Comparison of ENCODE assay signal across 8 mouse cellular contexts in genomic region chr12:69185371-69185770, GRCm38 (mm10). TPM values are rescaled to one million over a fixed set of nuclear protein-coding genes. Genes with fewer than 3 reads are reported as not detected.
DNase-seq lines count a peak whose midpoint lies in the region; ATAC-seq and TF ChIP-seq lines count a peak whose summit lies in the region.

No protein-coding gene starts in this region.

- peak overlapping the region; percentile 88 for H3K9ac ChIP-seq in heart, embryonic 12.5 days
- peak overlapping the region; percentile 84 for H3K9ac ChIP-seq in ES-Bruce4 (ENCODE audit: low read depth, poor library complexity, severe bottlenecking)
- H3K9ac ChIP-seq in forebrain, embryonic 15.5 days (replicated peaks), result peak overlapping the region; percentile 62
- H3K9ac ChIP-seq in liver, embryonic 14.5 days (replicated peaks), result peak overlapping the region; percentile 89

- TF ChIP-seq CTCF in ES-Bruce4 (IDR thresholded peaks at IDR 0.05; ENCODE audit: low read depth, low read length), result no peak
- TF ChIP-seq CTCF in liver, embryonic 14.5 days (IDR thresholded peaks at IDR 0.05; ENCODE audit: low read depth), result no peak

- no peaks in the 10 kb centered on the region for H3K27me3 ChIP-seq in heart, embryonic 12.5 days (replicated peaks)
- no peaks in the 10 kb centered on the region for H3K27me3 ChIP-seq in ES-Bruce4 (ENCODE audit: control insufficient read depth, insufficient read depth, low read length, poor library complexity, severe bottlenecking)
- no peaks in the 10 kb centered on the region for H3K27me3 ChIP-seq in forebrain, embryonic 15.5 days
- H3K27me3 ChIP-seq in liver, embryonic 14.5 days (ENCODE audit: control insufficient read depth, insufficient read depth, low read length), result no peaks in the 10 kb centered on the region

- peaks cover 21% of the 10 kb centered on the region for H3K4me1 ChIP-seq in heart, embryonic 12.5 days (replicated peaks)
- H3K4me1 ChIP-seq in ES-Bruce4 (ENCODE audit: control insufficient read depth, insufficient read depth, low read length), result no peaks in the 10 kb centered on the region
- H3K4me1 ChIP-seq in forebrain, embryonic 15.5 days, result peaks cover 29% of the 10 kb centered on the region
- H3K4me1 ChIP-seq in liver, embryonic 14.5 days (replicated peaks; ENCODE audit: control insufficient read depth in 2 of 2, insufficient read depth in 2 of 2, low read length in 1 of 2), result peaks cover 13 to 15% of the 10 kb centered on the region in 2 experiments

- TF ChIP-seq EP300 in ES-Bruce4 (IDR thresholded peaks at IDR 0.05; ENCODE audit: insufficient read depth, low read depth, low read length), result no peak
- no peak for TF ChIP-seq EP300 in liver, embryonic 14.5 days (IDR thresholded peaks at IDR 0.05; ENCODE audit: low read depth)

- H3K4me3 ChIP-seq in heart, embryonic 12.5 days, result peak overlapping the region; percentile 66
- H3K4me3 ChIP-seq in ES-Bruce4 (ENCODE audit: low read depth, low read length), result peak overlapping the region; percentile 84
- peak overlapping the region; percentile 54 for H3K4me3 ChIP-seq in forebrain, embryonic 15.5 days
- H3K4me3 ChIP-seq in liver, embryonic 14.5 days (ENCODE audit: insufficient read depth in 1 of 2, low read depth in 2 of 2, low read length in 2 of 2), result peak overlapping the region; percentile 71 to 81

- TF ChIP-seq POLR2A in ES-Bruce4 (IDR thresholded peaks at IDR 0.05; ENCODE audit: insufficient read depth, low read length), result no peak

- WGBS in heart, embryonic 12.5 days, result 70% methylated on average over 7 of the region's 7 CpGs
- WGBS in forebrain, embryonic 15.5 days, result 79% methylated on average over 7 of the region's 7 CpGs
- 32% methylated on average over 7 of the region's 7 CpGs for WGBS in liver, embryonic 14.5 days (ENCODE audit: insufficient replicate concordance)

- ATAC-seq in heart, embryonic 12.5 days (ENCODE audit: insufficient number of reproducible peaks, low FRiP score), result no peak
- ATAC-seq in forebrain, embryonic 15.5 days (replicated peaks), result no peak
- ATAC-seq in liver, embryonic 14.5 days (ENCODE audit: insufficient read depth), result no peak

- peak overlapping the region; percentile 96 for H3K4me2 ChIP-seq in heart, embryonic 12.5 days
- peak overlapping the region; percentile 68 for H3K4me2 ChIP-seq in forebrain, embryonic 15.5 days (replicated peaks)
- H3K4me2 ChIP-seq in liver, embryonic 14.5 days (ENCODE audit: low read depth), result peak overlapping the region; percentile 86

- no peaks in the 10 kb centered on the region for H3K9me3 ChIP-seq in heart, embryonic 12.5 days (replicated peaks)
- H3K9me3 ChIP-seq in ES-Bruce4 (replicated peaks; ENCODE audit: control insufficient read depth, insufficient read depth, low read length, poor library complexity, severe bottlenecking), result no peaks in the 10 kb centered on the region
- no peaks in the 10 kb centered on the region for H3K9me3 ChIP-seq in forebrain, embryonic 15.5 days
- H3K9me3 ChIP-seq in liver, embryonic 14.5 days (ENCODE audit: control insufficient read depth, low read length), result no peaks in the 10 kb centered on the region

- peaks cover 38% of the 10 kb centered on the region for H3K36me3 ChIP-seq in heart, embryonic 12.5 days
- peaks cover 31% of the 10 kb centered on the region for H3K36me3 ChIP-seq in ES-Bruce4 (ENCODE audit: control insufficient read depth, insufficient read depth, low read length, poor library complexity, severe bottlenecking)
- H3K36me3 ChIP-seq in forebrain, embryonic 15.5 days, result peaks cover 23% of the 10 kb centered on the region
- peaks cover 19% of the 10 kb centered on the region for H3K36me3 ChIP-seq in liver, embryonic 14.5 days (replicated peaks; ENCODE audit: control insufficient read depth, insufficient read depth, low read depth)

- no peak overlapping the region for H3K27ac ChIP-seq in heart, embryonic 12.5 days (ENCODE audit: poor library complexity, severe bottlenecking)
- H3K27ac ChIP-seq in ES-Bruce4 (ENCODE audit: insufficient read depth, low read length), result no peak overlapping the region
- no peak overlapping the region for H3K27ac ChIP-seq in forebrain, embryonic 15.5 days (replicated peaks)
- peak overlapping the region; percentile 80; the same call in 1 of the 2 replicates for H3K27ac ChIP-seq in liver, embryonic 14.5 days

- DNase-seq in heart, postnatal 4 days, result no peak
- DNase-seq in liver, embryonic 14.5 days (ENCODE audit: low read depth in 3 of 3, low spot score in 3 of 3), result no peak
- DNase-seq in frontal cortex, postnatal 36 days (ENCODE audit: low spot score in 2 of 2), result no peak
- DNase-seq in thymus, adult 18-20 months, result no peak
- DNase-seq in right cerebral cortex, postnatal 10 days (ENCODE audit: low spot score in 2 of 2), result no peak

RNA-seq across cellular contexts. Expression of gene Mgat2, which starts 1.4 kb away (rescaled TPM):
- 56.2 and 56.8 TPM in 2 replicates for polyA plus RNA-seq in heart, embryonic 12.5 days (2016; fragmentation: Nextera tagmentation; extraction: Ambion mirVana)
- total RNA-seq in heart, postnatal 4 days (2021), result 10 to 100 TPM; 34.3 to 35.1 TPM
- 23.9 and 24.8 TPM in 2 replicates for polyA plus RNA-seq in ES-Bruce4 (2011; ENCODE audit: insufficient read depth, insufficient read length, low read depth, missing spikeins)
- 40.2 and 40.5 TPM in 2 replicates for polyA plus RNA-seq in forebrain, embryonic 15.5 days (2015; fragmentation: Nextera tagmentation; extraction: Ambion mirVana)
- 9.2 and 11.0 TPM in 2 replicates for polyA plus RNA-seq in liver, embryonic 14.5 days (2012; rRNA removed)
- 23.3 and 24.1 TPM in 2 replicates for polyA plus RNA-seq in liver, embryonic 14.5 days (2014; fragmentation: Nextera tagmentation; extraction: Ambion mirVana)

RNA-seq across cellular contexts. Expression of gene Rpl36al, which starts 1.5 kb away (rescaled TPM):
- polyA plus RNA-seq in heart, embryonic 12.5 days (2016; fragmentation: Nextera tagmentation; extraction: Ambion mirVana), result 572 and 579 TPM in 2 replicates
- 100 to 1,000 TPM; 310 to 323 TPM for total RNA-seq in heart, postnatal 4 days (2021)
- 699 and 714 TPM in 2 replicates for polyA plus RNA-seq in ES-Bruce4 (2011; ENCODE audit: insufficient read depth, insufficient read length, low read depth, missing spikeins)
- polyA plus RNA-seq in forebrain, embryonic 15.5 days (2015; fragmentation: Nextera tagmentation; extraction: Ambion mirVana), result 316 and 338 TPM in 2 replicates
- polyA plus RNA-seq in liver, embryonic 14.5 days (2012; rRNA removed), result 286 and 515 TPM in 2 replicates
- polyA plus RNA-seq in liver, embryonic 14.5 days (2014; fragmentation: Nextera tagmentation; extraction: Ambion mirVana), result 614 and 643 TPM in 2 replicates

RNA-seq across cellular contexts. Expression of gene Gm49383, which starts 11.5 kb away (rescaled TPM):
- 18.5 and 19.4 TPM in 2 replicates for polyA plus RNA-seq in heart, embryonic 12.5 days (2016; fragmentation: Nextera tagmentation; extraction: Ambion mirVana)
- total RNA-seq in heart, postnatal 4 days (2021), result 10 to 100 TPM in 1 of 2 experiments, 1 to 10 TPM in 1; 8.1 to 10.4 TPM
- 15.1 and 15.4 TPM in 2 replicates for polyA plus RNA-seq in ES-Bruce4 (2011; ENCODE audit: insufficient read depth, insufficient read length, low read depth, missing spikeins)
- 21.5 and 25.7 TPM in 2 replicates for polyA plus RNA-seq in forebrain, embryonic 15.5 days (2015; fragmentation: Nextera tagmentation; extraction: Ambion mirVana)
- 4.9 TPM in 2 replicates for polyA plus RNA-seq in liver, embryonic 14.5 days (2012; rRNA removed)
- 15.7 and 19.1 TPM in 2 replicates for polyA plus RNA-seq in liver, embryonic 14.5 days (2014; fragmentation: Nextera tagmentation; extraction: Ambion mirVana)

RNA-seq across cellular contexts. Expression of gene Dnaaf2, which starts 12.9 kb away (rescaled TPM):
- 8.1 and 9.1 TPM in 2 replicates for polyA plus RNA-seq in heart, embryonic 12.5 days (2016; fragmentation: Nextera tagmentation; extraction: Ambion mirVana)
- total RNA-seq in heart, postnatal 4 days (2021), result 1 to 10 TPM; 1.9 to 2.4 TPM
- 3.7 and 4.6 TPM in 2 replicates for polyA plus RNA-seq in ES-Bruce4 (2011; ENCODE audit: insufficient read depth, insufficient read length, low read depth, missing spikeins)
- 10.1 and 10.9 TPM in 2 replicates for polyA plus RNA-seq in forebrain, embryonic 15.5 days (2015; fragmentation: Nextera tagmentation; extraction: Ambion mirVana)
- 2.8 TPM in 2 replicates for polyA plus RNA-seq in liver, embryonic 14.5 days (2012; rRNA removed)
- 2.9 TPM in 2 replicates for polyA plus RNA-seq in liver, embryonic 14.5 days (2014; fragmentation: Nextera tagmentation; extraction: Ambion mirVana)

RNA-seq across cellular contexts. Expression of gene Lrr1, which starts 16.8 kb away (rescaled TPM):
- 16.1 and 17.5 TPM in 2 replicates for polyA plus RNA-seq in heart, embryonic 12.5 days (2016; fragmentation: Nextera tagmentation; extraction: Ambion mirVana)
- total RNA-seq in heart, postnatal 4 days (2021), result 1 to 10 TPM; 4.1 to 5.2 TPM
- polyA plus RNA-seq in ES-Bruce4 (2011; ENCODE audit: insufficient read depth, insufficient read length, low read depth, missing spikeins), result 7.5 and 10.3 TPM in 2 replicates
- 12.0 and 13.1 TPM in 2 replicates for polyA plus RNA-seq in forebrain, embryonic 15.5 days (2015; fragmentation: Nextera tagmentation; extraction: Ambion mirVana)
- polyA plus RNA-seq in liver, embryonic 14.5 days (2012; rRNA removed), result 8.9 and 11.1 TPM in 2 replicates
- polyA plus RNA-seq in liver, embryonic 14.5 days (2014; fragmentation: Nextera tagmentation; extraction: Ambion mirVana), result 21.3 and 22.9 TPM in 2 replicates
